Mouse (Mus musculus): Measurements from ENCODE around the gene Nrd1. TPM values are rescaled to one million over a fixed set of nuclear protein-coding genes. Genes with fewer than 3 reads are reported as not detected.

The Nrd1 gene
- polyA plus RNA-seq, 1 experiment from 2014 or later = 19.6 TPM

DNA sequence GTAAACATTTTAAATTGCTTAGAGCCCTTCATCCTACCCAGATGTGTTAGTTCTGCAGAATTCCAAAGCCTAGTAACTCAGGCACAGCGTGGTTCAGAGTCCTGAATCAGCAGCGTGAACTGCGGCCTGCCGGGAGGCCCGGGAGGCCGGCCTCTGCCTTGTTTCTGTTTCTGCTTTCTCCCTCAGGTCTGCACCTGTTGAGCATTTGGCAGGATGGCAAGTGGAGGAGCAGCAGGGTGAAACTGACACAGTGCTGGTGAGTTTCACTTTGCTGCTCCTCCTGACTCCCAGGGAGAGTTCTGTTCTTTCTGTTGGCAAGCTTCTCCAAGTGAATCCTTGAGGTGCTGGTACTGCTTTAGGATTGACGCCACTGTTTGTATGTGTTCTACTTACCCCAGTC lies 17.0 kb downstream of the Nrd1 start:
- ATAC-seq (no peak), DNase-seq (no peak)
- Histone ChIP-seq H3K27ac (ENCODE audit: low read depth) (no peak overlapping the region), H3K4me2 (ENCODE audit: low read depth, low read length) (no peak overlapping the region), H3K36me3 (replicated peaks; ENCODE audit: insufficient read depth, low read length) (peaks cover 28% of the 10 kb centered on the region), H3K9ac (replicated peaks) (no peak overlapping the region), H3K4me1 (ENCODE audit: insufficient read depth) (no peaks in the 10 kb centered on the region), H3K9me3 (ENCODE audit: low read length) (no peaks in the 10 kb centered on the region), H3K4me3 (ENCODE audit: low read depth, low read length) (no peak overlapping the region), H3K27me3 (ENCODE audit: insufficient read depth, low read length) (no peaks in the 10 kb centered on the region)
- no peak for TF ChIP-seq EP300 (IDR thresholded peaks at IDR 0.05; ENCODE audit: low read depth)
- 87% methylated on average over 7 of the region's 7 CpGs for WGBS (ENCODE audit: insufficient replicate concordance)

DNA sequence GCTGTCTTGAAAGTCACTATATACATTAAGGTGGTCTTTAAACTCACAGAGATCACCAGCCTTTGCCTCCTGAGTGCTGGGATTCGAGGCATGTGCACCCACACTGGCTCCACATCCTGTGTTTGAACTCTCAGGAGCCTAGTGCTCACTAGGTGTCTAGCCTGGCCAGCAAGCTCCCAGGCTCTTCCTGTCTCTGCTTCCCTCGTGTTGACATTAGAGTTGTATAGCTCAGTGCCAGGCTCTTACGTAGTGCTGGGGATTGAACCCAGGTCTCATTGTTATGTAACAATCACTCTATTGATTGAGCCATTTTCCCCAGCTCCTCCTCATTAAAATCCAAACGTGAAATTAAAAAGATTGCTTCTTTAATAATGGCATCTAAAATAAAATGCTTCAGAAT lies 18.8 kb downstream of the Nrd1 start:
- H3K4me3 ChIP-seq (ENCODE audit: low read depth, low read length) = no peak overlapping the region
- H3K4me1 ChIP-seq (ENCODE audit: insufficient read depth) = no peaks in the 10 kb centered on the region
- H3K27ac ChIP-seq (ENCODE audit: low read depth) = no peak overlapping the region
- ATAC-seq (no peak), DNase-seq (no peak)
- TF ChIP-seq EP300 (IDR thresholded peaks at IDR 0.05; ENCODE audit: low read depth) (no peak), CTCF (IDR thresholded peaks at IDR 0.05; ENCODE audit: low read depth) (no peak)
- no peaks in the 10 kb centered on the region for H3K27me3 ChIP-seq (ENCODE audit: insufficient read depth, low read length)
- H3K9me3 ChIP-seq (ENCODE audit: low read length) = no peaks in the 10 kb centered on the region
- 63% methylated on average over 4 of the region's 4 CpGs for WGBS (ENCODE audit: insufficient replicate concordance)
- no peak overlapping the region for H3K4me2 ChIP-seq (ENCODE audit: low read depth, low read length)
- no peak overlapping the region for H3K9ac ChIP-seq (replicated peaks)
- H3K36me3 ChIP-seq (replicated peaks; ENCODE audit: insufficient read depth, low read length) = peaks cover 29% of the 10 kb centered on the region

GRCm38 (mm10) chr4:109021976-109022375 lies 21.5 kb downstream of the Nrd1 start:
- no peak overlapping the region for H3K4me2 ChIP-seq (ENCODE audit: low read depth, low read length)
- no peak overlapping the region for H3K4me3 ChIP-seq (ENCODE audit: low read depth, low read length)
- peaks cover 36% of the 10 kb centered on the region for H3K36me3 ChIP-seq (replicated peaks; ENCODE audit: insufficient read depth, low read length)
- H3K9me3 ChIP-seq (ENCODE audit: low read length) = no peaks in the 10 kb centered on the region
- H3K9ac ChIP-seq (replicated peaks) = no peak overlapping the region
- H3K27me3 ChIP-seq (ENCODE audit: insufficient read depth, low read length) = no peaks in the 10 kb centered on the region
- 44% methylated on average over 1 of the region's 1 CpGs for WGBS (ENCODE audit: insufficient replicate concordance)
- DNase-seq = no peak
- no peak overlapping the region for H3K27ac ChIP-seq (ENCODE audit: low read depth)
- no peaks in the 10 kb centered on the region for H3K4me1 ChIP-seq (ENCODE audit: insufficient read depth)
- no peak for TF ChIP-seq EP300 (IDR thresholded peaks at IDR 0.05; ENCODE audit: low read depth)
- TF ChIP-seq CTCF (IDR thresholded peaks at IDR 0.05; ENCODE audit: low read depth) = no peak
- no peak for ATAC-seq

GRCm38 (mm10) chr4:109025061-109025460 lies 24.6 kb downstream of the Nrd1 start:
- Histone ChIP-seq H3K9me3 (ENCODE audit: low read length) (no peaks in the 10 kb centered on the region), H3K27me3 (ENCODE audit: insufficient read depth, low read length) (no peaks in the 10 kb centered on the region), H3K9ac (replicated peaks) (no peak overlapping the region), H3K27ac (ENCODE audit: low read depth) (no peak overlapping the region), H3K4me1 (ENCODE audit: insufficient read depth) (no peaks in the 10 kb centered on the region), H3K4me2 (ENCODE audit: low read depth, low read length) (no peak overlapping the region), H3K4me3 (ENCODE audit: low read depth, low read length) (no peak overlapping the region), H3K36me3 (replicated peaks; ENCODE audit: insufficient read depth, low read length) (peaks cover 34% of the 10 kb centered on the region)
- TF ChIP-seq CTCF (IDR thresholded peaks at IDR 0.05; ENCODE audit: low read depth) (no peak), EP300 (IDR thresholded peaks at IDR 0.05; ENCODE audit: low read depth) (no peak)
- ATAC-seq (no peak), DNase-seq (no peak)
- WGBS (ENCODE audit: insufficient replicate concordance) = 76% methylated on average over 3 of the region's 3 CpGs

- peaks cover 43% of the 10 kb centered on the region for H3K36me3 ChIP-seq (replicated peaks; ENCODE audit: insufficient read depth, low read length)
- no peak for DNase-seq
- H3K27me3 ChIP-seq (ENCODE audit: insufficient read depth, low read length) = no peaks in the 10 kb centered on the region
- H3K4me1 ChIP-seq (ENCODE audit: insufficient read depth) = no peaks in the 10 kb centered on the region
- no peaks in the 10 kb centered on the region for H3K9me3 ChIP-seq (ENCODE audit: low read length)
- H3K27ac ChIP-seq (ENCODE audit: low read depth) = no peak overlapping the region
- TF ChIP-seq EP300 (IDR thresholded peaks at IDR 0.05; ENCODE audit: low read depth) = no peak
- no peak for TF ChIP-seq CTCF (IDR thresholded peaks at IDR 0.05; ENCODE audit: low read depth)
- 84% methylated on average over 3 of the region's 3 CpGs for WGBS (ENCODE audit: insufficient replicate concordance)
- H3K4me3 ChIP-seq (ENCODE audit: low read depth, low read length) = no peak overlapping the region
- no peak for ATAC-seq
- no peak overlapping the region for H3K9ac ChIP-seq (replicated peaks)
- H3K4me2 ChIP-seq (ENCODE audit: low read depth, low read length) = no peak overlapping the region
Measured at GRCm38 (mm10) chr4:109026543-109026942, 26.1 kb downstream of the Nrd1 start.

DNA sequence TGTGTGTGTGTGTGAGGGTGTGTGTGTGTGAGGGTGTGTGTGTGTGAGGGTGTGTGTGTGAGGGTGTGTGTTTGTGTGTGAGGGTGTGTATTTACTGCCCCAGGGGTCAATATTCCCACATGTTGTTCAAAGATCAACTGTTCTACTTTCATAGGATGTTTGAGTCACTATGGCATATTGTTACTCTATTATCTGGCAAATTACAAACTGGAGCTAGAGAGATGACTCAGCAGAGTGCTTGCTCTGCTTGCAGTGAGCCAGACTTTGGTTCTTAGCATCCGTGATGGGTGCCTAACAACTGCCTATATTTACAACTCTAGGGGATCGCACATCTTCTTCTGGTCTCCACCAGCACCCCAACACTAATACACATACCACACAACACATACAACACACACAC lies 29.4 kb downstream of the Nrd1 start:
- WGBS (ENCODE audit: insufficient replicate concordance) = 76% methylated on average over 2 of the region's 2 CpGs
- no peak overlapping the region for H3K27ac ChIP-seq (ENCODE audit: low read depth)
- H3K4me1 ChIP-seq (ENCODE audit: insufficient read depth) = no peaks in the 10 kb centered on the region
- ATAC-seq = no peak
- H3K9me3 ChIP-seq (ENCODE audit: low read length) = no peaks in the 10 kb centered on the region
- H3K4me2 ChIP-seq (ENCODE audit: low read depth, low read length) = no peak overlapping the region
- no peak overlapping the region for H3K9ac ChIP-seq (replicated peaks)
- no peaks in the 10 kb centered on the region for H3K27me3 ChIP-seq (ENCODE audit: insufficient read depth, low read length)
- no peak overlapping the region for H3K4me3 ChIP-seq (ENCODE audit: low read depth, low read length)
- DNase-seq = no peak
- H3K36me3 ChIP-seq (replicated peaks; ENCODE audit: insufficient read depth, low read length) = peaks cover 49% of the 10 kb centered on the region
- TF ChIP-seq EP300 (IDR thresholded peaks at IDR 0.05; ENCODE audit: low read depth) (no peak), CTCF (IDR thresholded peaks at IDR 0.05; ENCODE audit: low read depth) (no peak)

DNA sequence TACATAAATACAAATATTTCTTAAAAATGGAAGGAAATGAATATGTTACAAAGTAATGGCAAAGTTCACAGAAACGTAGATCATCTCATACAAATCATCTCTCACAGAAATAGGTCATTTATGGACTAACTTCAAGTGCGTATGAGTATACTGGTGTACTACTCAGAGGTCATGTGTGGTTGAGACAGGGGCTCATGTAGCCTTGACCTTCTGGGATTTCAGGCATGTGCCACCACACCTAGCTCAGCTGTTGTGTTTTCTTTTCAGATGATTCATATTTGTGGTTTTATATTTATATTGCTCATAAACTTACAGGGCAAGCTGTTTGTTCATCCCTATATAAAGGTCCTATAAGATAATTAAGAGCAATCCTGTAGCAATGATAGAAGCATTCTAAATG lies 29.8 kb downstream of the Nrd1 start:
- Histone ChIP-seq H3K9me3 (ENCODE audit: low read length) (no peaks in the 10 kb centered on the region), H3K36me3 (replicated peaks; ENCODE audit: insufficient read depth, low read length) (peaks cover 49% of the 10 kb centered on the region), H3K27ac (ENCODE audit: low read depth) (no peak overlapping the region), H3K27me3 (ENCODE audit: insufficient read depth, low read length) (no peaks in the 10 kb centered on the region), H3K9ac (replicated peaks) (no peak overlapping the region), H3K4me1 (ENCODE audit: insufficient read depth) (no peaks in the 10 kb centered on the region), H3K4me2 (ENCODE audit: low read depth, low read length) (no peak overlapping the region), H3K4me3 (ENCODE audit: low read depth, low read length) (no peak overlapping the region)
- TF ChIP-seq EP300 (IDR thresholded peaks at IDR 0.05; ENCODE audit: low read depth) (no peak), CTCF (IDR thresholded peaks at IDR 0.05; ENCODE audit: low read depth) (no peak)
- ATAC-seq = no peak
- no peak for DNase-seq
- WGBS (ENCODE audit: insufficient replicate concordance) = 88% methylated on average over 2 of the region's 2 CpGs
